Mouse (Mus musculus) left cerebral cortex, postnatal 4 days (tissue): Measurements from ENCODE around the gene Trmt61a. TPM values are rescaled to one million over a fixed set of nuclear protein-coding genes. Genes with fewer than 3 reads are reported as not detected.
"Not testable (repeated sequence)": the region's sequence is repeated elsewhere in the genome, so short reads cannot be mapped to it uniquely, and the experiment has no call there.

Source experiments
- DNase-seq: peaks from one replicate; pipeline ENCODE4 v3.0.0-alpha.2; 2022
- intact Hi-C: fragments of 180-260 bp; cut with DNase I; formaldehyde crosslinking; loops from one replicate; pipeline ENCODE4 v1.15.1; 2025
- total RNA-seq, 2 experiments: library from RNA; stranded (reverse); gene quantifications; 2 replicates each; pipeline ENCODE4 v1.2.3; 2021

Trmt61a gene
- total RNA-seq, 2 experiments from 2014 or later, result 21.3 to 22.0 TPM

GRCm38 (mm10) chr12:111694880-111695804 lies 17.2 kb downstream of the Trmt61a start:
- peak; percentile 72 for DNase-seq
- intact Hi-C loops, result no loop called here

- peak; percentile 85 for DNase-seq
- intact Hi-C loops, result no loop called here
These were observed 18.3 kb downstream of the Trmt61a start for GRCm38 (mm10) chr12:111696239-111696638.

- intact Hi-C loops, result no loop called here
- no peak for DNase-seq
These were observed 19.8 kb downstream of the Trmt61a start for GRCm38 (mm10) chr12:111697708-111698107.

GRCm38 (mm10) chr12:111698346-111698913 lies 20.5 kb downstream of the Trmt61a start:
- intact Hi-C loops, result no loop called here
- DNase-seq, result peak; percentile 84

- no peak for DNase-seq
These were observed 21.6 kb downstream of the Trmt61a start for GRCm38 (mm10) chr12:111699542-111699941.

GRCm38 (mm10) chr12:111700920-111701458 lies 23.1 kb downstream of the Trmt61a start:
- no peak for DNase-seq
- intact Hi-C loops, result loop anchor here (5.0 kb wide), 1 partner anchor 34 kb away; no protein-coding TSS in a partner anchor

More at GRCm38 (mm10) chr12:111699542-111699941, 21.6 kb downstream of the Trmt61a start:
- intact Hi-C loops, result no loop called here

- no peak for DNase-seq
- intact Hi-C loops, result loop anchor here (5.0 kb wide), 1 partner anchor 36 kb away; no protein-coding TSS in a partner anchor
These were observed 25.4 kb downstream of the Trmt61a start for GRCm38 (mm10) chr12:111703301-111703700.

GRCm38 (mm10) chr12:111704609-111705008 lies 26.7 kb downstream of the Trmt61a start:
- DNase-seq, result no peak

GRCm38 (mm10) chr12:111705186-111705973 lies 27.5 kb downstream of the Trmt61a start:
- intact Hi-C loops, result loop anchor here (5.0 kb wide), 1 partner anchor 48 kb away; no protein-coding TSS in a partner anchor
- no peak for DNase-seq

More at GRCm38 (mm10) chr12:111704609-111705008, 26.7 kb downstream of the Trmt61a start:
- intact Hi-C loops, result loop anchor here (5.0 kb wide), 2 partner anchors 37 to 47 kb away; no protein-coding TSS in a partner anchor

GRCm38 (mm10) chr12:111708181-111708580 lies 30.3 kb downstream of the Trmt61a start:
- no peak for DNase-seq
- intact Hi-C loops, result loop anchor here (5.0 kb wide), 1 partner anchor 51 kb away; no protein-coding TSS in a partner anchor

GRCm38 (mm10) chr12:111710091-111710490 lies 32.2 kb downstream of the Trmt61a start:
- intact Hi-C loops, result no loop called here
- no peak for DNase-seq

- intact Hi-C loops, result no loop called here
- DNase-seq, result no peak
These were observed 34.6 kb downstream of the Trmt61a start for GRCm38 (mm10) chr12:111712476-111712875.

- intact Hi-C loops, result no loop called here
- DNase-seq, result peak; percentile 91
These were observed 35.2 kb downstream of the Trmt61a start, which contains the start of the genes Bag5 and Apopt1 for GRCm38 (mm10) chr12:111713004-111713651. Bag5 (minus strand) TSS chr12:111713257. Apopt1 (plus strand) TSS chr12:111713261.

- intact Hi-C loops, DNase-seq: not testable (repeated sequence)
These were observed 36.0 kb downstream of the Trmt61a start for GRCm38 (mm10) chr12:111713880-111714279.

- no peak for DNase-seq
- intact Hi-C loops, result no loop called here
These were observed 38.6 kb downstream of the Trmt61a start for GRCm38 (mm10) chr12:111716505-111716904.

GRCm38 (mm10) chr12:111718656-111719055 lies 40.8 kb downstream of the Trmt61a start:
- intact Hi-C loops, result no loop called here

GRCm38 (mm10) chr12:111720222-111720621 lies 42.3 kb downstream of the Trmt61a start:
- intact Hi-C loops, result no loop called here
- DNase-seq, result no peak

More at GRCm38 (mm10) chr12:111718656-111719055, 40.8 kb downstream of the Trmt61a start:
- peak; percentile 50 for DNase-seq

- intact Hi-C loops, result no loop called here
- DNase-seq, result peak; percentile 75
These were observed 44.7 kb downstream of the Trmt61a start for GRCm38 (mm10) chr12:111722654-111723053.

GRCm38 (mm10) chr12:111724638-111725337 lies 46.9 kb downstream of the Trmt61a start:
- intact Hi-C loops, result no loop called here
- peak; percentile 83 for DNase-seq
